Mouse (Mus musculus): ENCODE data around the gene Slc16a12. TPM values are rescaled to one million over a fixed set of nuclear protein-coding genes. Genes with fewer than 3 reads are reported as not detected.
"Not testable (repeated sequence)": the region's sequence is repeated elsewhere in the genome, so short reads cannot be mapped to it uniquely, and the experiment has no call there.

Gene Slc16a12
- polyA plus RNA-seq, 1 experiment from 2014 or later, result 11.6 TPM

GRCm38 (mm10) chr19:34650276-34650675 is 96.8 kb downstream of the Slc16a12 start:
- no peak for ATAC-seq (replicated peaks; ENCODE audit: low FRiP score)
- 80% methylated on average over 3 of the region's 3 CpGs for WGBS
- H3K4me3 ChIP-seq (ENCODE audit: low read depth, low read length), result no peak overlapping the region

GRCm38 (mm10) chr19:34647630-34648029 is 99.5 kb downstream of the Slc16a12 start:
- H3K9ac ChIP-seq (ENCODE audit: low read depth, low read length); H3K27me3 ChIP-seq (replicated peaks; ENCODE audit: control insufficient read depth, insufficient read depth, low read length); H3K4me3 ChIP-seq (ENCODE audit: low read depth, low read length); H3K27ac ChIP-seq (ENCODE audit: low read depth, low read length); H3K4me2 ChIP-seq; H3K4me1 ChIP-seq (replicated peaks; ENCODE audit: control insufficient read depth, insufficient read depth, low read length); ATAC-seq (replicated peaks; ENCODE audit: low FRiP score); H3K9me3 ChIP-seq (ENCODE audit: control insufficient read depth, low read length); H3K36me3 ChIP-seq (ENCODE audit: control insufficient read depth, insufficient read depth, low read length); DNase-seq (ENCODE audit: low spot score): not testable (repeated sequence)
- WGBS, result 86% methylated on average over 8 of the region's 8 CpGs

More at GRCm38 (mm10) chr19:34650276-34650675, 96.8 kb downstream of the Slc16a12 start:
- Histone ChIP-seq H3K27me3 (replicated peaks; ENCODE audit: control insufficient read depth, insufficient read depth, low read length) (no peaks in the 10 kb centered on the region), H3K9ac (ENCODE audit: low read depth, low read length) (no peak overlapping the region), H3K27ac (ENCODE audit: low read depth, low read length) (no peak overlapping the region), H3K9me3 (ENCODE audit: control insufficient read depth, low read length) (no peaks in the 10 kb centered on the region), H3K36me3 (ENCODE audit: control insufficient read depth, insufficient read depth, low read length) (no peaks in the 10 kb centered on the region), H3K4me1 (replicated peaks; ENCODE audit: control insufficient read depth, insufficient read depth, low read length) (no peaks in the 10 kb centered on the region), H3K4me2 (no peak overlapping the region)
- DNase-seq (ENCODE audit: low spot score), result no peak

GRCm38 (mm10) chr19:34642616-34643015 is 104.5 kb downstream of the Slc16a12 start:
- H3K4me2 ChIP-seq, result no peak overlapping the region
- DNase-seq (ENCODE audit: low spot score) (no peak), ATAC-seq (replicated peaks; ENCODE audit: low FRiP score) (no peak)
- no peaks in the 10 kb centered on the region for H3K9me3 ChIP-seq (ENCODE audit: control insufficient read depth, low read length)
- H3K4me3 ChIP-seq (ENCODE audit: low read depth, low read length), result no peak overlapping the region
- no peaks in the 10 kb centered on the region for H3K36me3 ChIP-seq (ENCODE audit: control insufficient read depth, insufficient read depth, low read length)
- no peaks in the 10 kb centered on the region for H3K4me1 ChIP-seq (replicated peaks; ENCODE audit: control insufficient read depth, insufficient read depth, low read length)
- H3K27me3 ChIP-seq (replicated peaks; ENCODE audit: control insufficient read depth, insufficient read depth, low read length), result no peaks in the 10 kb centered on the region
- no peak overlapping the region for H3K9ac ChIP-seq (ENCODE audit: low read depth, low read length)
- WGBS, result 71% methylated on average over 5 of the region's 5 CpGs
- no peak overlapping the region for H3K27ac ChIP-seq (ENCODE audit: low read depth, low read length)

- ATAC-seq (replicated peaks; ENCODE audit: low FRiP score), result no peak
- Histone ChIP-seq H3K36me3 (ENCODE audit: control insufficient read depth, insufficient read depth, low read length) (no peaks in the 10 kb centered on the region), H3K27me3 (replicated peaks; ENCODE audit: control insufficient read depth, insufficient read depth, low read length) (no peaks in the 10 kb centered on the region), H3K9me3 (ENCODE audit: control insufficient read depth, low read length) (no peaks in the 10 kb centered on the region), H3K27ac (ENCODE audit: low read depth, low read length) (no peak within 1 kb of the TSS), H3K4me2 (peak within 1 kb of the TSS; percentile 22), H3K9ac (ENCODE audit: low read depth, low read length) (no peak within 1 kb of the TSS), H3K4me3 (ENCODE audit: low read depth, low read length) (no peak within 1 kb of the TSS), H3K4me1 (replicated peaks; ENCODE audit: control insufficient read depth, insufficient read depth, low read length) (no peaks in the 10 kb centered on the region)
- DNase-seq (ENCODE audit: low spot score), result no peak
- WGBS, result 31% methylated on average over 4 of the region's 4 CpGs
These were observed 106.5 kb downstream of the Slc16a12 start, which contains the start of the genes Ifit1bl2 and Ifit1 for GRCm38 (mm10) chr19:34640623-34641022. Gene Ifit1bl2 (minus strand): TSS chr19:34640743. Gene Ifit1 (plus strand): TSS chr19:34640871.

- Histone ChIP-seq H3K27me3 (replicated peaks; ENCODE audit: control insufficient read depth, insufficient read depth, low read length) (no peaks in the 10 kb centered on the region), H3K4me2 (no peak overlapping the region), H3K9ac (ENCODE audit: low read depth, low read length) (no peak overlapping the region), H3K4me3 (ENCODE audit: low read depth, low read length) (no peak overlapping the region), H3K9me3 (ENCODE audit: control insufficient read depth, low read length) (no peaks in the 10 kb centered on the region), H3K4me1 (replicated peaks; ENCODE audit: control insufficient read depth, insufficient read depth, low read length) (no peaks in the 10 kb centered on the region), H3K27ac (ENCODE audit: low read depth, low read length) (no peak overlapping the region), H3K36me3 (ENCODE audit: control insufficient read depth, insufficient read depth, low read length) (no peaks in the 10 kb centered on the region)
- ATAC-seq (replicated peaks; ENCODE audit: low FRiP score) (peak; percentile 56; the same call in 1 of the 2 replicates), DNase-seq (ENCODE audit: low spot score) (no peak)
- 12% methylated on average over 3 of the region's 3 CpGs for WGBS
These were observed 110.0 kb downstream of the Slc16a12 start for GRCm38 (mm10) chr19:34636933-34637557.

- Histone ChIP-seq H3K4me2 (no peak overlapping the region), H3K27ac (ENCODE audit: low read depth, low read length) (no peak overlapping the region), H3K9ac (ENCODE audit: low read depth, low read length) (no peak overlapping the region), H3K36me3 (ENCODE audit: control insufficient read depth, insufficient read depth, low read length) (no peaks in the 10 kb centered on the region), H3K27me3 (replicated peaks; ENCODE audit: control insufficient read depth, insufficient read depth, low read length) (no peaks in the 10 kb centered on the region), H3K4me1 (replicated peaks; ENCODE audit: control insufficient read depth, insufficient read depth, low read length) (no peaks in the 10 kb centered on the region), H3K9me3 (ENCODE audit: control insufficient read depth, low read length) (no peaks in the 10 kb centered on the region), H3K4me3 (ENCODE audit: low read depth, low read length) (no peak overlapping the region)
- DNase-seq (ENCODE audit: low spot score) (no peak), ATAC-seq (replicated peaks; ENCODE audit: low FRiP score) (no peak)
- 49% methylated on average over 2 of the region's 2 CpGs for WGBS
These were observed 113.6 kb downstream of the Slc16a12 start for GRCm38 (mm10) chr19:34633484-34633883.

- Histone ChIP-seq H3K4me3 (ENCODE audit: low read depth, low read length) (no peak overlapping the region), H3K27me3 (replicated peaks; ENCODE audit: control insufficient read depth, insufficient read depth, low read length) (no peaks in the 10 kb centered on the region), H3K4me1 (replicated peaks; ENCODE audit: control insufficient read depth, insufficient read depth, low read length) (no peaks in the 10 kb centered on the region), H3K9ac (ENCODE audit: low read depth, low read length) (no peak overlapping the region), H3K36me3 (ENCODE audit: control insufficient read depth, insufficient read depth, low read length) (no peaks in the 10 kb centered on the region), H3K9me3 (ENCODE audit: control insufficient read depth, low read length) (no peaks in the 10 kb centered on the region), H3K4me2 (no peak overlapping the region), H3K27ac (ENCODE audit: low read depth, low read length) (no peak overlapping the region)
- DNase-seq (ENCODE audit: low spot score) (no peak), ATAC-seq (replicated peaks; ENCODE audit: low FRiP score) (no peak)
These were observed 115.6 kb downstream of the Slc16a12 start for GRCm38 (mm10) chr19:34631487-34631886.

GRCm38 (mm10) chr19:34627496-34627895 is 119.6 kb downstream of the Slc16a12 start:
- no peaks in the 10 kb centered on the region for H3K36me3 ChIP-seq (ENCODE audit: control insufficient read depth, insufficient read depth, low read length)
- ATAC-seq (replicated peaks; ENCODE audit: low FRiP score), result no peak
- 58% methylated on average over 2 of the region's 2 CpGs for WGBS

GRCm38 (mm10) chr19:34624663-34625062 is 122.4 kb downstream of the Slc16a12 start:
- Histone ChIP-seq H3K4me2 (no peak overlapping the region), H3K4me1 (replicated peaks; ENCODE audit: control insufficient read depth, insufficient read depth, low read length) (no peaks in the 10 kb centered on the region), H3K36me3 (ENCODE audit: control insufficient read depth, insufficient read depth, low read length) (no peaks in the 10 kb centered on the region), H3K27ac (ENCODE audit: low read depth, low read length) (no peak overlapping the region), H3K27me3 (replicated peaks; ENCODE audit: control insufficient read depth, insufficient read depth, low read length) (no peaks in the 10 kb centered on the region), H3K9ac (ENCODE audit: low read depth, low read length) (no peak overlapping the region), H3K4me3 (ENCODE audit: low read depth, low read length) (no peak overlapping the region), H3K9me3 (ENCODE audit: control insufficient read depth, low read length) (no peaks in the 10 kb centered on the region)
- ATAC-seq (replicated peaks; ENCODE audit: low FRiP score) (no peak), DNase-seq (ENCODE audit: low spot score) (no peak)
- 66% methylated on average over 4 of the region's 4 CpGs for WGBS

More at GRCm38 (mm10) chr19:34627496-34627895, 119.6 kb downstream of the Slc16a12 start:
- Histone ChIP-seq H3K4me1 (replicated peaks; ENCODE audit: control insufficient read depth, insufficient read depth, low read length) (no peaks in the 10 kb centered on the region), H3K9ac (ENCODE audit: low read depth, low read length) (no peak overlapping the region), H3K4me2 (no peak overlapping the region), H3K27me3 (replicated peaks; ENCODE audit: control insufficient read depth, insufficient read depth, low read length) (no peaks in the 10 kb centered on the region), H3K9me3 (ENCODE audit: control insufficient read depth, low read length) (no peaks in the 10 kb centered on the region), H3K27ac (ENCODE audit: low read depth, low read length) (no peak overlapping the region), H3K4me3 (ENCODE audit: low read depth, low read length) (no peak overlapping the region)
- no peak for DNase-seq (ENCODE audit: low spot score)
